Mouse (Mus musculus) subcutaneous adipose tissue, adult 2 months (tissue): ENCODE data around the gene Ormdl3. TPM values are rescaled to one million over a fixed set of nuclear protein-coding genes. Genes with fewer than 3 reads are reported as not detected.

Source experiments
- polyA plus RNA-seq: library from polyadenylated mRNA; depleted of rRNA; stranded (reverse); fragments of >200 nt; gene quantifications from 2 replicates; pipeline ENCODE4 v1.2.3, GENCODE M21; 2012; ENCODE audit warnings: low replicate concordance; rRNA removed

Ormdl3 gene
- polyA plus RNA-seq = 176 and 317 TPM in 2 replicates

GRCm38 (mm10) chr11:98586892-98587563, at the start of gene Ormdl3:
TSS of gene Ormdl3 (minus strand) at chr11:98587368.

GRCm38 (mm10) chr11:98625611-98626410, 38.6 kb upstream of the Ormdl3 start, which contains the start of the genes Gm12355 and Gsdma3:
TSS of gene Gm12355 (minus strand) at chr11:98625661.
TSS of gene Gsdma3 (plus strand) at chr11:98626360.

GRCm38 (mm10) chr11:98597991-98598390, 10.8 kb upstream of the Ormdl3 start, which contains the start of gene Lrrc3c:
TSS of gene Lrrc3c (plus strand) at chr11:98598291.

DNA sequence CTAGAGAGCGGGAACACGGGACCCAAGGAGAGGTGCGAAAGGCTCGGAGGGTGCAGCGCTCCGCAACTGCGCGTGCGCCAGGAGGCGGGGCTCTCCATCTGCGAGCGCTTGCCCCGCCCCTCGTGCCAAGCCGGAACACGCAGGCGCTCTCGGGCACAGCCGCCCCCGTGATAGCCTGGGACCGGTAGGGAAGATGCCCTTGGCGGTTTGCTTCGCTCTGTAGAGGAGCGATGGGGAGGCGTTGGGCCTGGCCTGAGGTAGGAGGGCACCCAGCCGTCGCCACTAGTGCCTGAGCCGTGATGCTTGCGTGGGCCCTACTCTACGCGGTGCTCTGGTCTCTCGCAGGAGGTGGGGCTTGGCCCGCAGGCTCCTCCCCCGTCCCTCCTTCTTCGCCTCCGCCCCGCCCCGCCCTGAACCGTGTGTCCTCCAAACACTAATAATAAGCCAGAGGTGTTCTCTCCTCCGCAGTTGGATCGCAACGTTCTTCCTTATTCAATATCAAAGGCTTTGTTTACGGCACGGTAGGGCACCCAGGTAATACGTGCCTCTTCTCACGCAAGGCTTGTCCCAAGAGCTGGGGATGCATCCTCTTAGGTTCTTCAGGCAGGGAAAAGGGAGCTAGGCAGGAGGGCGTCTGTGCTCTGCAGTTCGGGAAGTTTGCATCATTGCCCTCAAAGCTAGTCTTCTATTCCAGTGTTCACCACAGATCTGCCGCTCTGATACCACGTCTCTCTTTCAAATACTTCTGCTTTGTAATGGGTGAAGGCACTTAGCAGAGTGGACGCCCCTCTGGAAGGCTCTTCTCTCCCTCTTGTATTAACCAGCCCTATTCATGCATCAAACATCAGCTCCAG, 36.0 kb downstream of the Ormdl3 start, which contains the start of gene Zpbp2:
Zpbp2 (plus strand) TSS at position 123 of the 854 bp plus-strand sequence.

DNA sequence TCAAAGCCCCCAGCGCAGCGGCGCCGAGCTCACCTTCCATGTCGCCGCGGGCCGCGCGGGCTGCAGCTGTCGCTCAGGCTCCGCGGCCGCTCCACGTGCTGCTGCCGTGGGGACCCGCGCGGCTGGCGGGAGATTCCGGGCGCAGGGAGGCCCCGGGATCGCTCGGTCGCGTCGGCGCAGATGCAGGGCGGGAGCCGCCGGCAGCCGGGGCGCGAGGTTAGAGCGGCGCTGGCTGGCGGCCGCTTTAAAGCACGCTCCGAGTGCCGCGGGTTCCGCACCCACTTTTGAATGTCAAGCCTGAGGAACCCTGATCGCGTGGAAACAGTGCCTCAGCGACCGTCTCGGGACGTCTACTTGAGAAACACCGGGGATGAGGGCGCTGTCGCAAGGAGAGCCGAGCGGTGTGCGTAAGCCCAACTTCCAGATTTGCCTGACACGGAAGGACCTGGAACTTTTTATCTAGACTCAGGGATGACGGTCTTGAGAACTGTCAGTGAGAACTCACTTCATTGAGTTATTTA, 41.4 kb downstream of the Ormdl3 start, which contains the start of gene Ikzf3:
Ikzf3 (minus strand) TSS at position 321 of the 521 bp plus-strand sequence.

Other genes with a start within 250 kb of the Ormdl3 start
- 0.16 and 2.8 TPM in 2 replicates for gene Ppp1r1b, start 239.0 kb downstream of the Ormdl3 start, polyA plus RNA-seq
- gene Stard3, start 229.0 kb downstream of the Ormdl3 start, polyA plus RNA-seq = 59.8 and 72.5 TPM in 2 replicates
- 0.26 and 1.4 TPM in 2 replicates for gene Tcap, start 203.6 kb downstream of the Ormdl3 start, polyA plus RNA-seq
- not detected in 2 replicates for gene Pnmt, start 200.9 kb downstream of the Ormdl3 start, polyA plus RNA-seq
- gene Pgap3, start 186.9 kb downstream of the Ormdl3 start, polyA plus RNA-seq = 8.2 and 20.1 TPM in 2 replicates
- gene Erbb2, start 174.9 kb downstream of the Ormdl3 start, polyA plus RNA-seq = 9.8 and 37.8 TPM in 2 replicates
- gene Mien1, start 148.4 kb downstream of the Ormdl3 start, polyA plus RNA-seq = 76.2 and 117 TPM in 2 replicates
- gene Grb7, start 141.0 kb downstream of the Ormdl3 start, polyA plus RNA-seq = 5.4 and 31.8 TPM in 2 replicates
- gene Ikzf3, start 41.3 kb downstream of the Ormdl3 start, polyA plus RNA-seq = 1.0 and 9.3 TPM in 2 replicates
- gene Zpbp2, start 36.3 kb downstream of the Ormdl3 start, polyA plus RNA-seq = 0.33 and 0.44 TPM in 2 replicates
- gene Lrrc3c, start 10.9 kb upstream of the Ormdl3 start, polyA plus RNA-seq = not detected in 2 replicates
- not detected in 2 replicates for gene Gm12355, start 38.3 kb upstream of the Ormdl3 start, polyA plus RNA-seq
- gene Gsdma3, start 39.0 kb upstream of the Ormdl3 start, polyA plus RNA-seq = not detected in 2 replicates
- gene Gsdma2, start 59.4 kb upstream of the Ormdl3 start, polyA plus RNA-seq = not detected in 2 replicates
- not detected in 2 replicates for gene Gsdma, start 77.0 kb upstream of the Ormdl3 start, polyA plus RNA-seq
- 168 and 280 TPM in 2 replicates for gene Psmd3, start 95.2 kb upstream of the Ormdl3 start, polyA plus RNA-seq
- 1.7 TPM in 1 of 2 replicates, not detected in the other for gene Csf3, start 113.9 kb upstream of the Ormdl3 start, polyA plus RNA-seq
- gene Med24, start 142.1 kb upstream of the Ormdl3 start, polyA plus RNA-seq = 43.3 and 86.4 TPM in 2 replicates
- 121 and 143 TPM in 2 replicates for gene Thra, start 153.3 kb upstream of the Ormdl3 start, polyA plus RNA-seq
- 146 and 302 TPM in 2 replicates for gene Nr1d1, start 188.0 kb upstream of the Ormdl3 start, polyA plus RNA-seq
- gene Msl1, start 208.1 kb upstream of the Ormdl3 start, polyA plus RNA-seq = 27.6 and 47.7 TPM in 2 replicates
- 21.2 and 39.6 TPM in 2 replicates for gene Casc3, start 217.5 kb upstream of the Ormdl3 start, polyA plus RNA-seq
- gene Rapgefl1, start 249.4 kb upstream of the Ormdl3 start, polyA plus RNA-seq = 1.8 and 5.9 TPM in 2 replicates